Mouse (Mus musculus): ENCODE measurements around the gene Fgb.

Gene Fgb

DNA sequence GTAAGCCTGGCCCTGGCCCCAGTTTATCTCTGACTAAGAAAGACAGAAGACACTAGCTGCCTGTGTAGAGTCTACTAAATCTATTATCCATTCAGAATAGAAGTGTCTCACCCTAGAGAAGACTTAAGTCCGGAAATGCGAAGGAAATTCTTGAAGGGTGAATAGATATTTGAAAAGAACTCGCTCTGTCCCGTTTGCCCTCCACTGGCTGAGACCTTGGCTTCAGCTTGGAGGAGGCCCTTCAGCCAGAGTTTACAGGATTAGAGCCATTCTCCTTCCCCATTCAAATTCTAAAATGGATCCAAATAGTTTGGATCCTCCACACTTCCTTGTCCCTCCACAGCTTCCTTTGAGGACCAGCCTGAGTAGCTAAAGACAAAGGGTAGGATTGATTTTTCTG is 19.3 kb downstream of the Fgb start:
- in situ Hi-C loops (cut with MseI, MboI) = no loop called here

- in situ Hi-C loops (cut with MseI, MboI) = no loop called here
These were observed 22.0 kb downstream of the Fgb start for GRCm38 (mm10) chr3:83027546-83028251.

DNA sequence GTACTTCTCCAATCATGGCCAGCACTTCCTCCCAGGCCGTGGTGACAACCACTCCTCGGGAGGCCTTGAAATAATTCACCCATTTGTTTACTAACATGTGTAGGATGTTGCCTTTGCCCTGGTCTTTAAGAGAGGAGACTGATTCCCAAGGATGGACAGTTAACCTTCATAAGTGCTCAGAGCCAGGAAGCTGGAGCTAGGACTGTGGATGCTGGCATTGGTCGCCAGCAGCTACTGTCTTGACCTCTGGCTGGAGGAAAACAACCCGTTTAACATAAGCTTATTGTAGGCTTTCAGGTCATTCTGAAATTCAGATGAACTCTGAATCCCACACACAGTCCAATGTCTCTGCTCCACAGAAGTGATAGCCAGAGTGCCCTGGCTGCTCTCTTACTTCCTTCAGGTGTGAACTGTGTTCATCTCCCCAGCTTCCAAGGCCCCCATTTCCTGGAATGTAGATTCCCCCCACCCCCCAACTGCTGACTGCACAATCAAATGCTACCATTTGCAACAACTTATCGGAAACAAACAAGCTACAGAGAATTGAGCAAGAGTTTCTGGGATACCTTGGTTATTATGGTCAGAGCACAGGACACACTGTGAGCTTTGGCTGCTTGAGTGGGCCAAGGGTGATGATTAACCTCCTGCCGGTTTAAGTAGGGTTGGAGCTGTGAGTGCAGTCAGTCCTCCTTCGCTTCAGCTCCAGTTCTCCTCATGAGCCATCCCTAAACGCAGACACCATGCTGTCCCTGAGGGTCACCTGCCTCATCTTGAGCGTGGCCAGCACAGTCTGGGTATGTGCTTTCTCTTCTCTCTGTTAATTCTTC is 24.0 kb downstream of the Fgb start, which contains the start of gene Fga:
Gene Fga, plus strand, starts transcription at position 602 of the 827 bp plus-strand sequence.
- in situ Hi-C loops (cut with MseI, MboI) = no loop called here

- in situ Hi-C loops (cut with MseI, MboI) = no loop called here
These were observed 24.6 kb downstream of the Fgb start for GRCm38 (mm10) chr3:83025036-83025435.

GRCm38 (mm10) chr3:83021176-83021575 is 28.5 kb downstream of the Fgb start:
- in situ Hi-C loops (cut with MseI, MboI) = no loop called here

GRCm38 (mm10) chr3:83020387-83020786 is 29.3 kb downstream of the Fgb start:
- in situ Hi-C loops (cut with MseI, MboI) = no loop called here

- in situ Hi-C loops (cut with MseI, MboI) = no loop called here
These were observed 33.4 kb downstream of the Fgb start for GRCm38 (mm10) chr3:83016236-83016635.

DNA sequence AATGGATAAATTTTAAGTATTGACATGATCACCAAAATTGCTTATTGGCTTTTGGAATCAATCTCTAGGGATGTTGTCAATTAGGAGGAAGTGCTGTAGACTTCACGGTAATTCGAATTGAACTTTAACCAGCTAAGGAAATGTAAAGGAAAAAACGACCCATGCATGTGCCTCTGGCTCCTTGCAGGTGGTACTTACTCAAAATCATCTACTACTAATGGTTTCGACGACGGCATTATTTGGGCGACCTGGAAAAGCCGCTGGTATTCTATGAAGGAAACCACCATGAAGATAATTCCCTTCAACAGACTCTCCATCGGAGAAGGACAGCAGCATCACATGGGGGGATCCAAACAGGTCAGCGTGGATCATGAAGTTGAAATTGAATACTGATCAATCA is 35.7 kb downstream of the Fgb start:
- in situ Hi-C loops (cut with MseI, MboI) = loop anchor here in 1 of 2 experiments (5.0 kb wide), 1 partner anchor 38 kb away; no protein-coding TSS in a partner anchor

GRCm38 (mm10) chr3:83012636-83013035 is 37.0 kb downstream of the Fgb start:
- in situ Hi-C loops (cut with MseI, MboI) = loop anchor here in 1 of 2 experiments (5.0 kb wide), 1 partner anchor 40 kb away; no protein-coding TSS in a partner anchor

DNA sequence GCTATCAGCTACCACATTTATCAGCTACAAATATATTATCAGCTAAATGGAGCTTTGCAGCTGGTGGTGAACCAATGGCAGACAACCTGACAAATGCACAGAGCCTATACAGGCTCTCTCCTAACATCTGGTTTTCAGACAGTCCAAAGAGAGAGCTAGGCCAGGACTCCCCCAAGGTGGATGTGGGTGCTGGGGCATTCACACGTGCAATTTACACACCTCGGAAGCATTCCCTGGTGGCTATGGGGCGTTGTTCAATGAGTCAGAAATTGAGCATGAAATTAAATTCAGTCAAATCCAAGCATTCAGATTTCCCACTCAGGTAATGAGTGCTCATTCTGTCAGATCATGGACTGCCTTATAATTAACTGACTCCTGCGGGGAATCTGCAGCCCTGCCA is 38.1 kb downstream of the Fgb start:
- in situ Hi-C loops (cut with MseI, MboI) = loop anchor here in 1 of 2 experiments (5.0 kb wide), 1 partner anchor 41 kb away; no protein-coding TSS in a partner anchor

DNA sequence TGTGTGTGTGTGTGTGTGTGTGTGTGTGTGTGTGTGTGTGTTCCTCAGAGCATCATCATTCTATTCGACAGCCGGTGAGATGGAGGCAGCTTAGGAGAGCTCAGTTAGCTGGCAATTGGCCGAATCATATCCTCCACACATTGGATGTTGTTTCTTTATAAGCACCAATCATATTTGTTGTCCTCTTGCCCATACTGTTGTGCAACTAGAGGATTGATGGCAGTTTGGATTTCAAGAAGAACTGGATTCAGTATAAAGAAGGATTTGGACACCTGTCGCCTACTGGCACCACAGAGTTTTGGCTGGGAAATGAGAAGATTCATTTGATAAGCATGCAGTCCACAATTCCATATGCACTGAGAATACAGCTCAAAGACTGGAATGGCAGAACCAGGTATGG is 38.5 kb downstream of the Fgb start:
- in situ Hi-C loops (cut with MseI, MboI) = loop anchor here in 1 of 2 experiments (5.0 kb wide), 1 partner anchor 41 kb away; no protein-coding TSS in a partner anchor

DNA sequence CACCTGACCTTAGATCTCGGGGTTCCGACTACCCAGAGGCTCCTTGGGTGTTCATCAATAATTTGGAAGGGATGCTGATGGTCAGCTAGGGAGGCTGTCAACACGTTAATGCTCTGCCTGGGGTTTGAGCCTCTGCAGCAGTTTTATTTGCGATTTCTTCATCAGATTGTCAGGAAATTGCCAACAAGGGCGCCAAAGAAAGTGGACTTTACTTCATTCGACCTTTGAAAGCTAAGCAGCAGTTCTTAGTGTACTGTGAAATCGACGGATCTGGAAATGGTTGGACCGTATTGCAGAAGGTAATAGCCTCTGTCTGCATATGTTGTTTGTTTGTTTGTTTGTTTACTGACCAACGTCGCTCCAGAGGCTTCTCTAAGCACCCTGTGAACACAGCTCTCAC is 39.4 kb downstream of the Fgb start:
- in situ Hi-C loops (cut with MseI, MboI) = loop anchor here in 1 of 2 experiments (5.0 kb wide), 1 partner anchor 42 kb away; no protein-coding TSS in a partner anchor

- in situ Hi-C loops (cut with MseI, MboI) = no loop called here
These were observed 42.1 kb downstream of the Fgb start, which contains the start of gene Fgg for GRCm38 (mm10) chr3:83007557-83007956. Gene Fgg, plus strand, starts transcription at chr3:83007724.

- in situ Hi-C loops (cut with MseI, MboI) = loop anchor here in 1 of 2 experiments (5.0 kb wide), 1 partner anchor 48 kb away; no protein-coding TSS in a partner anchor
These were observed 44.9 kb downstream of the Fgb start for GRCm38 (mm10) chr3:83004801-83005200.

DNA sequence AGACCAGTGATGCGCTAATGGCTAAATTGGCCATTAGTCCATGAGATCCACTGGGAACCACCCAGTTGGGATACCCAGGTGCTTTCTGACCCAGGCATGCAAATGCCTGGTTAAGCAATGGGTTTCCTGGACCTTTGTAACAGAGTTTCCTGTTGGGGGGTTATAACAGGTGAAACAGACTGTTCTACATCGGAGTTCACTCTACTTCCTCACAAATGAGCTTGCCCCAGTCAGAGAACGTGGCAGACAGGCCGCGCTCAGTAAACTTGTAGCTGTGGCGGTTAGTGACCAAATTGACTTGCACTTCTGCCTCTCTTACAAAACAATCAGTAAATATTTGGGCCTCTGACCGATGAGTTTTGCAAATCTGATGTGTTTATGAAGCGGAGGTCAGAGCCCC is 46.6 kb downstream of the Fgb start:
- in situ Hi-C loops (cut with MseI, MboI) = loop anchor here in 1 of 2 experiments (5.0 kb wide), 1 partner anchor 49 kb away; no protein-coding TSS in a partner anchor

GRCm38 (mm10) chr3:83002191-83002590 is 47.5 kb downstream of the Fgb start:
- in situ Hi-C loops (cut with MseI, MboI) = loop anchor here in 1 of 2 experiments (5.0 kb wide), 1 partner anchor 50 kb away; no protein-coding TSS in a partner anchor

GRCm38 (mm10) chr3:82999995-83000394 is 49.7 kb downstream of the Fgb start:
- in situ Hi-C loops (cut with MseI, MboI) = loop anchor here in 1 of 2 experiments (5.0 kb wide), 2 partner anchors 52 to 123 kb away; partner anchors contain the start of gene Rbm46

GRCm38 (mm10) chr3:82998772-82999463 is 50.7 kb downstream of the Fgb start:
- in situ Hi-C loops (cut with MseI, MboI) = loop anchor here in 1 of 2 experiments (5.0 kb wide), 1 partner anchor 122 kb away; the partner anchor contains the start of gene Rbm46

GRCm38 (mm10) chr3:82996656-82997055 is 53.0 kb downstream of the Fgb start:
- in situ Hi-C loops (cut with MseI, MboI) = loop anchor here in 1 of 2 experiments (5.0 kb wide), 1 partner anchor 119 kb away; the partner anchor contains the start of gene Rbm46

DNA sequence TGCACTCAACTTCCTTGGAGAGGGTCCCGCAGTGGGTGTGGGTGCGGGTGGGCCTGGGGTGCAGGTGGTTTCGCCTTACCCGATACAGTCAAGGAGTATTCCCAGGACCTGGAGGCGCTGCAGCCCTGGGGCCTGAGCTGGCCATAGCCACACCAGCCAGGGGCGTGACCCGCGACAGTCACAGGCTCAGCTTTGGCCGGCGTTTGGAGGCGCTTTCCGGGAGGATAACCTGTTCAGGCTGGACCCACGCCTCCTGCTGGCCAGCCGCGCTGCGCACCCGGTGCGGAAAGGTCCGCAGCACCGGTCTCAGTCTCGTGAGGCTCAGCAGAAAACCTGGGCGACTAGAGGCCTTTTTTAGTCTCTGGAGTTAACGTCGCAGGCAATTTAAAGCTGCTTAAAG is 54.3 kb downstream of the Fgb start:
- in situ Hi-C loops (cut with MseI, MboI) = loop anchor here in 1 of 2 experiments (5.0 kb wide), 1 partner anchor 118 kb away; the partner anchor contains the start of gene Rbm46

- in situ Hi-C loops (cut with MseI, MboI) = loop anchor here in 1 of 2 experiments (5.0 kb wide), 1 partner anchor 116 kb away; the partner anchor contains the start of gene Rbm46
These were observed 56.7 kb downstream of the Fgb start for GRCm38 (mm10) chr3:82992956-82993355.
